Mouse (Mus musculus) gastrocnemius, adult 2 months (tissue): ENCODE data around the gene Tbxas1. TPM values are rescaled to one million over a fixed set of nuclear protein-coding genes. Genes with fewer than 3 reads are reported as not detected.

ENCODE experiments used
- DNase-seq: peaks from one replicate; pipeline ENCODE4 v3.0.0; 2022
- H3K27ac ChIP-seq: fragments of 200-600 bp; 2 replicates; pipeline ENCODE4 v1.8.1; 2022; ENCODE audit warnings: mild to moderate bottlenecking
- H3K4me3 ChIP-seq: fragments of 200-600 bp; 2 replicates; pipeline ENCODE4 v1.8.1; 2022; ENCODE audit warnings: mild to moderate bottlenecking, moderate library complexity
- CTCF ChIP-seq: fragments of 200-600 bp; IDR thresholded peaks from 2 replicates; pipeline ENCODE4 v1.8.1; 2022; ENCODE audit warnings: antibody characterized with exemption, mild to moderate bottlenecking, moderate library complexity
- intact Hi-C: fragments of 180-260 bp; cut with DNase I; formaldehyde crosslinking; loops from one replicate; pipeline ENCODE4 v1.15.1; 2025
- total RNA-seq, 2 experiments: library from RNA; stranded (reverse); gene quantifications; 2 replicates each; pipeline ENCODE4 v1.2.3; 2021

Tbxas1 gene
- total RNA-seq, 2 experiments from 2014 or later, result 0.64 to 0.79 TPM

DNA sequence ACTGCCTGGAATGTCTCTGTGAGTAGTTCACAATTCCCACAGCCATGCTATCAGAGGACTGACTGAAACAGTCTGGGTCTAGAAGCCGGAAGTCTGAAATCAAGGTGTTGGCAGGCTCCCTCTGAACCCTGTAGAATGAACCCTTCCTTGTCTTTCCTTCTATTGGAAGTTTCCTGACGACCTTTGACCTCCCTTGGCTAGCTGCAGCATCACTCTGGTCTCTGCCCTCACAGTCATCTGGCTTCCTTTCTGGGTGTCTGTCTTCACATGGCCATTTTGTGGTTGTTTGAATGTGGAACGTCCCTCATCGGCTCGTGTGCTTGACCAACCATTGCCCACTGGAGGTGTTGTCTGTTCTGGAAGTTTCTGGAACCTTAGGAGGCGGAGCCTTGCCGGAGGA, 69.6 kb downstream of the Tbxas1 start:
- DNase-seq, result no peak
- TF ChIP-seq CTCF, result no peak
- no peak overlapping the region for H3K27ac ChIP-seq
- intact Hi-C loops, result no loop called here
- H3K4me3 ChIP-seq, result no peak overlapping the region

DNA sequence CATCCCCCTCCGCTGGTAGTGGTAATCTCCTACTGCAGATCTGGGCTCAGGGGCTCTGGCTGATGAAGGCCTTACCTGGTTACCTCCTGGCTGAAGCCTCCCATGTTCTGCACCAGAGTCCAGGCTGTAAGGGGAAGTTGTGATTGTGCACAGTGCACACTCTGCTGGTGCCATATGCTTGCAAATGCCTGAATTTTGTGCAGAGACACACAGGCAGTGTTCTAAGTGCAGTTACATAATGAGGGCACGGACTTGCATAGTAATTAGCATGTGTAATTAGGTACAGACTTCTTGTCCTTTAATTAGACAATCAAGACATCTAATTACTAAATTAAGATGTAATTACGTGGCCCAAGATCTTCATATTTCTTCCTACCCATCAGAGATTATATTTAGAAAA, 70.5 kb downstream of the Tbxas1 start:
- intact Hi-C loops, result no loop called here

DNA sequence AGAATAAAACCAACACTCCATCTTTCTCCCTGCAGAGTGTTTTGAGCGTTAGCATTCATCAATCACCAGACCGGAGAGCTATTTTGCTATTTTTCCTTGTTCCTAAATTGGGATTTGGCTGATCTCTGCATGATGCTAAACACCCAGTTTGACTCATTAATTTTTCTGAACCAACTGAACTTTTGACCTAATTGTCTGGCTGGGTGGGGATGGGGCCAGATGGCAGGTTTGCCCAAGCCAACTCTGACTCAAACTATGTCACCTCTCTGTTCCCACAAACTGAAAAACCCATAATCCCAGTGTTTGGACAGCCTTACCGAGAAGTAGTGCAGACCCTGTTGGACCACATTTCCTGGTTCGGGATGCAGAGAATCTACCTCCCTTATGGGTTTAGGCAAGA, 72.1 kb downstream of the Tbxas1 start:
- TF ChIP-seq CTCF, result no peak
- intact Hi-C loops, result no loop called here
- peak; percentile 26 for DNase-seq
- H3K4me3 ChIP-seq, result no peak overlapping the region
- H3K27ac ChIP-seq, result no peak overlapping the region

More for the DNA sequence above, 70.5 kb downstream of the Tbxas1 start:
- Histone ChIP-seq H3K27ac (no peak overlapping the region), H3K4me3 (no peak overlapping the region)
- no peak for DNase-seq
- TF ChIP-seq CTCF, result no peak

DNA sequence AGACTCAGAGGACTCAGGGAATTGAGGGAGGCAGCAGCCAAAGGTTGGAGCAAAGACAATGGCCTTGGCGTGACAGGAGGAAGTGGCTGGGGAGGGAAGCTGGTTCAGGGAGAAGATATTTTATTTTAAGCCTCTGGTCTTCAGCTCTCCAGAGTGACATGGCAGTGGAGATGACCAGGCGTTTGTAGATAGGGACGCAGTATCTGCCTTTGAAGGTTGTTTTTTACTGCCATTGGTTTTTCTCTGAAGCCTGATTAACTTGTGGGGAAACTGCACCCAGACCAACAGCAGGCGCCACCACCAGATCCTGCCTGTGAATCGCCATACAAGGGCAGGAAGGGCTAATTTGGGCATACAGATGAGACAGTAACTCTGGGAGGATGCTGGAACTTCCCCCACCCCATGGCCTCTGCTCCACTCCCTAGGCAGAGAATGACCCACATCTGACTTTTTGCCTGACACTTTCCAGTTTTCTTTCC, 74.5 kb downstream of the Tbxas1 start:
- intact Hi-C loops, result no loop called here
- no peak overlapping the region for H3K27ac ChIP-seq
- no peak for DNase-seq

DNA sequence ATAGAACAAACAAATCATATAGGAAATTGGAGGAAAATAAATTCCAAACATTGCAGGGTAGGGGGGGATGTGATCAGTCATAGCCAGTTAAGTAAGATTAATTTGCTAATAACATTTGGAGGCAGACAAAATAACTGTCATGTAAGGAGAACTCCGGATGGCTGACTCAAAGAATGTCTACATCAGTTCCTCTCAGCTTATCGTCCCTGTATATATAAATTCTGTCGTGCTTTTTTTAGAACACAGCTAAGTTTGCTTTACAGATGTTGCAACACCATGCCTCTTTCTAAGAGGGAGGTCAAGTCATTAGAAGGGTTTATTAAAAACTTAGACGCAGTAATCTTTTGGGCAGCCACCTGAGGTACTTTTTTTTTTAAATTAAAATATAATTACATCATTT, 75.1 kb downstream of the Tbxas1 start:
- no peak overlapping the region for H3K27ac ChIP-seq

More for the DNA sequence above, 74.5 kb downstream of the Tbxas1 start:
- no peak overlapping the region for H3K4me3 ChIP-seq
- no peak for TF ChIP-seq CTCF

DNA sequence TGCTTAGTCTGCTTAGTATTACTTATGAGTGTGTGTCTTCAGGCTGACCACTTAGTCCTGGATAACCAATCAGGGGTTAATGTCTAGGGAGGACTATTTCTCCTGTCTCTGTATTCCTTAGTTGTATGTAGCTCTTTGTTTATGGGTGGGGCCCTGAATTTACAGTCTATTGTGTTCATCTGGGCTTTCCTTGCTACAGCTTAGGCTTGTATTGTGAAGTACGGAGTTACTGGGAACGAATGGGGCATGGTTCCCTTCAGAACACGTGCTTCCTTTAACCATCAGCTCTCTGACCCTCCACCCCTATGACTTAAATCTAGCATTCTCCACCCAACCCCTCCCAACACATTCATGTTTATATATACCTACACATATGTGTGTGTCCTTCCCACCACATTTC, 75.6 kb downstream of the Tbxas1 start:
- intact Hi-C loops, result no loop called here
- Histone ChIP-seq H3K4me3 (no peak overlapping the region), H3K27ac (no peak overlapping the region)
- no peak for TF ChIP-seq CTCF
- no peak for DNase-seq

More for the DNA sequence above, 75.1 kb downstream of the Tbxas1 start:
- no peak for DNase-seq
- no peak overlapping the region for H3K4me3 ChIP-seq
- intact Hi-C loops, result no loop called here
- TF ChIP-seq CTCF, result no peak

DNA sequence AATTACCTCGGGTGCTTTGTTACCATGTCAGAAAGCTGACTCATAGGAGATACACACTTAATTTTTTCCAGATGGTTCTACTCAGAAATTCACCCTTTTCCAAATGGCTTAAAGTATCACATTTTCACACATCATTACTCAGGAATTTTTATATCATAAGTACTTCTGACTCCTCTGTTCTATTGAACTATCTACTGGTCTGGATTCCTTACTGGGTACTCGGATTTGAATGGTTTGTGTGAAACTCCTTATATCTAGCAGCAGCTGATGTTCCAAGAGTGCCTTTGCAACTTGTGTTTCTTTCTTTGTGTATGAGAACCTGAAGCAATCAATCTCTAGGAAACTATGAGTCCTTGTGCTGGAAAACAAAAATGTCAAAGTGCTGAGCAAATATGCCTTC, 81.4 kb downstream of the Tbxas1 start:
- TF ChIP-seq CTCF, result no peak
- intact Hi-C loops, result no loop called here
- DNase-seq, result no peak
- Histone ChIP-seq H3K27ac (no peak overlapping the region), H3K4me3 (no peak overlapping the region)

DNA sequence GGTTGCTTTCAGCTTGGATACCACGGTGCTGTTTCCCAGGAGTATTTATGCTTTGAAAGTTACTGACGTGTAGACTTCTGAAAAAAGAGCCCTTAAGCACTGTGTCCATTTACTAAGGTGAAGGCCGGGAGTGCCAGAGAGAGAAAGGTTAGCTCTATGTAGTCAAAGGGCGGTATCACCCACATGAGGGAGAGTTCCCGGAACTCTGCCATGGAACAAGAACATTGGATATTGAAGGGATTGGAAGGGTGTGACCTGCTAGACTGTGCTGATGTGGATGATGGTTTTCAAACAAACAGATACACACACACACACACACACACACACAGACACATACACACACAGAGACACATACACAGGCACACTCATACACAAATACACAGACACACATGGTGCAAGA, 82.0 kb downstream of the Tbxas1 start:
- H3K27ac ChIP-seq, result no peak overlapping the region
- DNase-seq, result no peak
- no peak overlapping the region for H3K4me3 ChIP-seq
- no peak for TF ChIP-seq CTCF
- intact Hi-C loops, result no loop called here

DNA sequence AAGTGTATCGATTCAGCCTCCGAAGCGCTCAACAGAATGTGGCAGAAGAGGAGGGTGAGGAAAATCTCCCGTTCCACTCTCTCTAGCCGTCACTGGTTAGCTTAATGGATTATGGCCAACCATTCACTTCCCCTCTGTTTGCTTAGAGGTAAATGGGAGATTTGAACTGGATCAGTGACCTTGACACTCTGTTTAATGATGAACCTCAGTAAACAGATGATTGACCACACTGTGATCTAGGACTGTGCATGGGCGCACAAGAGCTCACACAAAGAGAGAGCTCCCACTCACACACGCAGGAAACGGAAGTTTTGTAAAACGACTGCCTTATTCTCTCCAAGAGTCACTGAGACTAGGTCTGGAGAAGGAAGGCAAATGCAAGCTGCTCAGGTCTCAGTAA, 84.3 kb downstream of the Tbxas1 start:
- no peak overlapping the region for H3K4me3 ChIP-seq
- H3K27ac ChIP-seq, result no peak overlapping the region
- intact Hi-C loops, result no loop called here
- no peak for DNase-seq
- no peak for TF ChIP-seq CTCF

DNA sequence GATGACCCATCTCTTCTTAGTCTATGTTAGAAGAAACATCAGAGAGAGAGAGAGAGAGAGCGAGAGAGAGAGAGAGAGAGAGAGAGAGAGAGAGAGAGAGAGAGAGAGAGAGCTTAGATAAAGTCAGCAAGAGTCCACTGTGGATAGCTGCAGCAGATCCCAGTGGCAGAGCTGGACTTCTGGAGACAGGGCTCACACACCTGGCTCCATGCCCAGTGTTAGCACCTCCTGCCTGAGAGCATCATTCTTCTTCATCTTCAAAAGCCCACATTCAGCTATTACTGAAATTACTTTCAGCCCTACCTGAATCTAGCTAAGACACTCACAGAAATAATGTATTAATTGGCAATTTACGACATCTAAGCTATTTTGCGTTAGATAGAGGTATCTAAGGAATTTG, 85.2 kb downstream of the Tbxas1 start:
- TF ChIP-seq CTCF, result no peak
- Histone ChIP-seq H3K4me3 (no peak overlapping the region), H3K27ac (no peak overlapping the region)
- intact Hi-C loops, result no loop called here
- no peak for DNase-seq

DNA sequence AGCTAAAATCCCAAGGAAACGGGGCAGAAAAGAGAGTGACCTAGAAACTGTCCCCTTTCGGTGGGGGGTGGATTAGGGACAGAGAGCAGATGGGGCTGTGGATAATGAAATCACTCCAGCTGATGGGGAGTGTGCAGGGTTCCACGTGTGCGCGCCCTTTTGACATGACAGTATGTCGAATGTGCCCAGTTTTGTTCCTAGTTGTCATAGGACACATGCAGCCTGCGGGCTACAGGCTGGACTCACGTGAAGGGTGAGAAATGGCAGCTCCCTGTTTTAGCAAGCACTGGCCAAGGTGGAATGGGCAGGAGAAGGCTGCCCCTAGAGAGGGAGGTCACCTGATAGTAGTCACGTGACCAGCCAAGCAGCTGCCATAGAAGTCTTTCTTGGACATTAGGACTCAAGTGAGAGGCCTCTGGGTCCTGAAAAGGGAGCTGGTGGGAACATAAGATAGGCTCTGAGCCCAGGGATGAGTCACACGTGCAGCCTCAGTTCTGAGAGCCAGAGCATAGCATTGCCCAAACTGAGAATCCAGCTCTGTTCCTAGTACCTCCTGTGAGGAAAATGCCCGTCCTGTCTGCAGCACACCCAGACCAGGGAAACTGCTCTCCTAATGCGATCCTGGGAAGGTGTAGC, 85.7 kb downstream of the Tbxas1 start:
- no peak overlapping the region for H3K4me3 ChIP-seq
- peak; percentile 23 for DNase-seq
- no peak for TF ChIP-seq CTCF
- intact Hi-C loops, result no loop called here
- no peak overlapping the region for H3K27ac ChIP-seq

DNA sequence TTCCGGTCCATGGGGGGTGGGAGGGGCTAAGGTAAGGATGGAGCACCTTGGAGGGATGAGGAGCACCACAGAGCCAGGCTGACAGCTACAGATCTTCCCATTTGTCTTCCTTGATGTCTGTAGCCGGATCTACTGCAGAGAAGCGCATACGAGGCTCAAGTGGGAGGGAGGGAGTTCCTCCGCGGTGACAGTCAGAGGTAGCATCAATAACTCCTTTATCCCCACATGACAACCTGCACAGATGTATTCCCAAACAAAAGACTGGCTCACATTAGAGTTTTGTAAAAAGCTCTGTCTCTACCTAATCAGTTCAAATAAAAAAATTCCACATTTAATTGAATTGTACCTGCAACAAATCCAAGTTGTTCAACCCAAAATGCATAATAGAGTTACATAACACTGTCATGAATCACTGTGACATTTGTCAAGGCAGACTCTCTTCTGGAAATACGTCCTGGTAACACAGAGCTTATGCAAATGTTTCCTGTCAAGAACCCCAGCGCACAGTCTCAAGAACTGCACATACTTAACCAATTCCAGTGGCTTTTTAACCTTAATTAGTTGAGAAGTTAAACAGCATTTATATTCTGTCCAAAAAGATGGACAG, 86.3 kb downstream of the Tbxas1 start:
- DNase-seq, result no peak
- intact Hi-C loops, result no loop called here
- Histone ChIP-seq H3K4me3 (no peak overlapping the region), H3K27ac (no peak overlapping the region)
- no peak for TF ChIP-seq CTCF

DNA sequence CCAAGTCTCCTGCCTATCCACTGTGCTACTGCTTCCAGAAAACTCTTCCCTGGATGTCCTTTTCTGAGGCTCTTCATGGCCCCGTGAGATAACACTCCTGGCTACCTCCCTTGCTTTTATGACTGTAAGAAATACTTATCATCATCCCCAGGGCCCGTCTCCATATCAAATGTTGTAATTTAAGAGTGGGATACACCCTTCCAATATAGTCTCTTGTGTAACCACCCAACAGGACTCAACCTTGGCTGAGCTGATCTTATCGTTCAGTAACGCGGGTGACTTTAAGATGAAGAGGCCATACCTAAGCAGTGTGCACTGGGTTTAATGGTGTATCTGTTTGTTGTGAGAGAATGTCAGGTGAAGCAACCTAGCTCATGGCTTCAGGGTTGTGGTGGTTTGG, 91.6 kb downstream of the Tbxas1 start:
- H3K27ac ChIP-seq, result no peak overlapping the region
- intact Hi-C loops, result no loop called here
- no peak overlapping the region for H3K4me3 ChIP-seq
- DNase-seq, result no peak
- TF ChIP-seq CTCF, result no peak

DNA sequence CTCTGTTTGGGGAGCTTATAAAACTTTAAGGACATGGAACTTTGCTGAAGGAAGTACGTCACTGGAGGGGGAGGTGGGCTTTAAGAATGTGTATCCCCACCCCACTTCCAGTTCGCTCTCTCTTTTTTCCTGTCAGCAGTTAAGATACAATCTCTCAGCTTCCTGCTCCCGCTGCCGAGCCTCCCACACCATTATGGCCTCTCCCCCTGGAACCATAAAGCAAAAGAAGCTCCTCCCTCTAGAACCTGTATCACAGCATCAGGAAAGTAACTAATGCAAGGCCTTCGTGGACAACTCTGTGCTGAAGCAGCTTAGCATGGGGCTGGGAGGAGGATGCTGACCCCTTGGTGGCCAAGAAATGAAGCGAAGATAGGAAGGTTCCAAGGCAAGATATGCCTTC, 92.1 kb downstream of the Tbxas1 start:
- Histone ChIP-seq H3K4me3 (no peak overlapping the region), H3K27ac (no peak overlapping the region)
- DNase-seq, result no peak
- TF ChIP-seq CTCF, result no peak
- intact Hi-C loops, result no loop called here
